Mouse (Mus musculus): ENCODE data around the gene Lins1. TPM values are rescaled to one million over a fixed set of nuclear protein-coding genes. Genes with fewer than 3 reads are reported as not detected.

Gene Lins1
- polyA plus RNA-seq, 1 experiment: 9.6 TPM

GRCm38 (mm10) chr7:66741008-66741407 is 51.3 kb downstream of the Lins1 start:
- H3K4me3 ChIP-seq (ENCODE audit: control insufficient read depth, low read depth, low read length): no peak overlapping the region
- H3K4me1 ChIP-seq (ENCODE audit: control insufficient read depth, insufficient read depth, low read length): no peaks in the 10 kb centered on the region
- no peaks in the 10 kb centered on the region for H3K27me3 ChIP-seq (ENCODE audit: control insufficient read depth, insufficient read depth, low read length)
- H3K36me3 ChIP-seq (ENCODE audit: control insufficient read depth, insufficient read depth, low read length): no peaks in the 10 kb centered on the region; the same call in 1 of the 2 replicates
- H3K27ac ChIP-seq (ENCODE audit: control insufficient read depth, insufficient read depth, low read depth, low read length): no peak overlapping the region
- no peak for TF ChIP-seq CTCF (IDR thresholded peaks at IDR 0.05; ENCODE audit: control insufficient read depth, insufficient read depth, insufficient replicate concordance, low read depth, low read length)
- TF ChIP-seq POLR2A (IDR thresholded peaks at IDR 0.05; ENCODE audit: control insufficient read depth, low read depth, low read length): no peak

DNA sequence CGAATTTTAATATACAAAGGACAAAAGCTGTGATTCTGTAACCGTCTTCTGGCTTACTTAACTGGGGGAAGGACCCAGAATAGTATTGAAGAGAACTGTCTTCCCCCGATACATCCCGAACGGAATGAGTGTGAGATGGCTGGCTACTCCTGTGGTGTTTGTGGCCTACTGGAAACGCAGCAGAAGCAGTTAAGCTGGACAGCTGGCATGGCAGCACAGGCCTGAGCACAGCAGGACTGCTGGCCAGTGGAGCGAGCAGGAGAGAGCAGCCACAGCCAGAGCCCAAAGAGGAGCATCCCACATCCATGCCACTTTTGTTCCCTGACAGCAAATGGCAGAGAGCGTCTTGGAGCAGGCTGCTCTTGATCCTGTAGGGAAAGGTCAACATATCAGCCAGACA is 51.7 kb downstream of the Lins1 start:
- H3K27ac ChIP-seq (ENCODE audit: control insufficient read depth, insufficient read depth, low read depth, low read length): no peak overlapping the region
- H3K4me3 ChIP-seq (ENCODE audit: control insufficient read depth, low read depth, low read length): no peak overlapping the region
- H3K36me3 ChIP-seq (ENCODE audit: control insufficient read depth, insufficient read depth, low read length): no peaks in the 10 kb centered on the region; the same call in 1 of the 2 replicates
- no peaks in the 10 kb centered on the region for H3K4me1 ChIP-seq (ENCODE audit: control insufficient read depth, insufficient read depth, low read length)
- H3K27me3 ChIP-seq (ENCODE audit: control insufficient read depth, insufficient read depth, low read length): no peaks in the 10 kb centered on the region
- no peak for TF ChIP-seq POLR2A (IDR thresholded peaks at IDR 0.05; ENCODE audit: control insufficient read depth, low read depth, low read length)
- no peak for TF ChIP-seq CTCF (IDR thresholded peaks at IDR 0.05; ENCODE audit: control insufficient read depth, insufficient read depth, insufficient replicate concordance, low read depth, low read length)

GRCm38 (mm10) chr7:66743377-66743781 is 53.7 kb downstream of the Lins1 start, which contains the start of gene Cers3:
Cers3 (plus strand) TSS chr7:66743504.
- no peak within 1 kb of the TSS for H3K4me3 ChIP-seq (ENCODE audit: control insufficient read depth, low read depth, low read length)
- H3K4me1 ChIP-seq (ENCODE audit: control insufficient read depth, insufficient read depth, low read length): no peaks in the 10 kb centered on the region
- TF ChIP-seq CTCF (IDR thresholded peaks at IDR 0.05; ENCODE audit: control insufficient read depth, insufficient read depth, insufficient replicate concordance, low read depth, low read length) (no peak), POLR2A (IDR thresholded peaks at IDR 0.05; ENCODE audit: control insufficient read depth, low read depth, low read length) (no peak)
- no peaks in the 10 kb centered on the region for H3K27me3 ChIP-seq (ENCODE audit: control insufficient read depth, insufficient read depth, low read length)
- H3K36me3 ChIP-seq (ENCODE audit: control insufficient read depth, insufficient read depth, low read length): no peaks in the 10 kb centered on the region; the same call in 1 of the 2 replicates
- H3K27ac ChIP-seq (ENCODE audit: control insufficient read depth, insufficient read depth, low read depth, low read length): no peak within 1 kb of the TSS

DNA sequence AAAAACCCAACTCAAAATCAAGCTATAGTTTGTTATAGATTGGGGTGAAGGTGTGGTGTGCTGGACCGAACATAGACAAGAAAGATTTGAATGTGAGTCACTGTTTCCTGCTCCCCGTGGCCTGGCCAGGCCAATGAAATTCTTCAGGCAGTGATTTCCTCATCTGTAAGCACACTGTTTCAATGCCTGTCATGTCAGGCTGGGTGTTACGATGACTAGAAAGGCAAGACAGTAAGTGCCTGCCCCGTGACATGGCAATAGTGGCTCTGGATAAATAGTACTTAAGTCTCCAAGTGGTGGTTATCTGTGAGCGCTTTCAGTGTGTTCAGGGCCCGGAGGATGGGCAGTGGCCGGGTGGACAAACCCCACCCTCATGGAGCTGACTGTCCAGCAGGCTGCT is 57.3 kb downstream of the Lins1 start:
- Histone ChIP-seq H3K27me3 (ENCODE audit: control insufficient read depth, insufficient read depth, low read length) (no peaks in the 10 kb centered on the region), H3K27ac (ENCODE audit: control insufficient read depth, insufficient read depth, low read depth, low read length) (no peak overlapping the region), H3K4me1 (ENCODE audit: control insufficient read depth, insufficient read depth, low read length) (no peaks in the 10 kb centered on the region), H3K4me3 (ENCODE audit: control insufficient read depth, low read depth, low read length) (no peak overlapping the region), H3K36me3 (ENCODE audit: control insufficient read depth, insufficient read depth, low read length) (no peaks in the 10 kb centered on the region; the same call in 1 of the 2 replicates)
- TF ChIP-seq CTCF (IDR thresholded peaks at IDR 0.05; ENCODE audit: control insufficient read depth, insufficient read depth, insufficient replicate concordance, low read depth, low read length) (no peak), POLR2A (IDR thresholded peaks at IDR 0.05; ENCODE audit: control insufficient read depth, low read depth, low read length) (no peak)

GRCm38 (mm10) chr7:66749998-66750397 is 60.3 kb downstream of the Lins1 start:
- Histone ChIP-seq H3K27me3 (ENCODE audit: control insufficient read depth, insufficient read depth, low read length) (no peaks in the 10 kb centered on the region), H3K4me3 (ENCODE audit: control insufficient read depth, low read depth, low read length) (no peak overlapping the region), H3K36me3 (ENCODE audit: control insufficient read depth, insufficient read depth, low read length) (no peaks in the 10 kb centered on the region; the same call in 1 of the 2 replicates), H3K27ac (ENCODE audit: control insufficient read depth, insufficient read depth, low read depth, low read length) (no peak overlapping the region), H3K4me1 (ENCODE audit: control insufficient read depth, insufficient read depth, low read length) (no peaks in the 10 kb centered on the region)
- no peak for TF ChIP-seq CTCF (IDR thresholded peaks at IDR 0.05; ENCODE audit: control insufficient read depth, insufficient read depth, insufficient replicate concordance, low read depth, low read length)
- no peak for TF ChIP-seq POLR2A (IDR thresholded peaks at IDR 0.05; ENCODE audit: control insufficient read depth, low read depth, low read length)

GRCm38 (mm10) chr7:66753816-66754215 is 64.1 kb downstream of the Lins1 start:
- TF ChIP-seq POLR2A (IDR thresholded peaks at IDR 0.05; ENCODE audit: control insufficient read depth, low read depth, low read length) (no peak), CTCF (IDR thresholded peaks at IDR 0.05; ENCODE audit: control insufficient read depth, insufficient read depth, insufficient replicate concordance, low read depth, low read length) (no peak)
- H3K27ac ChIP-seq (ENCODE audit: control insufficient read depth, insufficient read depth, low read depth, low read length): no peak overlapping the region
- no peaks in the 10 kb centered on the region for H3K4me1 ChIP-seq (ENCODE audit: control insufficient read depth, insufficient read depth, low read length)
- no peaks in the 10 kb centered on the region; the same call in 1 of the 2 replicates for H3K36me3 ChIP-seq (ENCODE audit: control insufficient read depth, insufficient read depth, low read length)
- H3K4me3 ChIP-seq (ENCODE audit: control insufficient read depth, low read depth, low read length): no peak overlapping the region
- H3K27me3 ChIP-seq (ENCODE audit: control insufficient read depth, insufficient read depth, low read length): no peaks in the 10 kb centered on the region

GRCm38 (mm10) chr7:66755611-66756010 is 65.9 kb downstream of the Lins1 start:
- TF ChIP-seq CTCF (IDR thresholded peaks at IDR 0.05; ENCODE audit: control insufficient read depth, insufficient read depth, insufficient replicate concordance, low read depth, low read length) (no peak), POLR2A (IDR thresholded peaks at IDR 0.05; ENCODE audit: control insufficient read depth, low read depth, low read length) (no peak)
- Histone ChIP-seq H3K4me3 (ENCODE audit: control insufficient read depth, low read depth, low read length) (no peak overlapping the region), H3K27ac (ENCODE audit: control insufficient read depth, insufficient read depth, low read depth, low read length) (no peak overlapping the region), H3K36me3 (ENCODE audit: control insufficient read depth, insufficient read depth, low read length) (no peaks in the 10 kb centered on the region; the same call in 1 of the 2 replicates), H3K27me3 (ENCODE audit: control insufficient read depth, insufficient read depth, low read length) (no peaks in the 10 kb centered on the region), H3K4me1 (ENCODE audit: control insufficient read depth, insufficient read depth, low read length) (no peaks in the 10 kb centered on the region)

Other genes with a start within 250 kb of the Lins1 start
- 8.6 TPM in 2 replicates for gene Asb7, start 293 bp upstream of the Lins1 start, polyA plus RNA-seq (2012; rRNA removed)
- gene Cers3, start 53.6 kb downstream of the Lins1 start, polyA plus RNA-seq (2012; rRNA removed): 41.7 and 69.7 TPM in 2 replicates
- 6.8 and 8.1 TPM in 2 replicates for gene Adamts17, start 149.8 kb downstream of the Lins1 start, polyA plus RNA-seq (2012; rRNA removed)